Comparison of ENCODE assay signal across 8 mouse cellular contexts in genomic region chr11:100724919-100725512, GRCm38 (mm10). TPM values are rescaled to one million over a fixed set of nuclear protein-coding genes. Genes with fewer than 3 reads are reported as not detected.
DNase-seq lines count a peak whose midpoint lies in the region; ATAC-seq and TF ChIP-seq lines count a peak whose summit lies in the region.
"Had no signal": no experiment of that assay in that cellular context is flagged by ENCODE, and none has a peak within 500 bp of the region (broad histone marks: within the 10 kb centered on the region; RNA-seq: fewer than 3 reads in every experiment).

No protein-coding gene starts in this region.

- peak overlapping the region; percentile 16; the same call in 1 of the 2 replicates for H3K4me2 ChIP-seq in lung, embryonic 15.5 days

- no peaks in the 10 kb centered on the region for H3K9me3 ChIP-seq in G1E (replicated peaks)
- no peaks in the 10 kb centered on the region for H3K9me3 ChIP-seq in lung, embryonic 15.5 days

- peaks cover 81% of the 10 kb centered on the region for H3K36me3 ChIP-seq in G1E (replicated peaks)
- peaks cover 14% of the 10 kb centered on the region; the same call in 1 of the 2 replicates for H3K36me3 ChIP-seq in lung, embryonic 15.5 days

- no peak overlapping the region; the same call in 1 of the 2 replicates for H3K4me3 ChIP-seq in G1E (ENCODE audit: low read depth, low read length)
- peak overlapping the region; percentile 8; the same call in 1 of the 2 replicates for H3K4me3 ChIP-seq in bone marrow macrophage, adult 2 months (ENCODE audit: insufficient read depth, low read length)
- H3K4me3 ChIP-seq in lung, embryonic 15.5 days, result no peak overlapping the region

- peak overlapping the region; percentile 87 for H3K27ac ChIP-seq in bone marrow macrophage, adult 2 months (ENCODE audit: insufficient read depth, low read depth, low read length)
- H3K27ac ChIP-seq in lung, embryonic 15.5 days, result peak overlapping the region; percentile 59

- peaks cover 89% of the 10 kb centered on the region for H3K4me1 ChIP-seq in G1E (ENCODE audit: insufficient read depth, low read depth, low read length)
- peaks cover 66% of the 10 kb centered on the region for H3K4me1 ChIP-seq in bone marrow macrophage, adult 2 months (ENCODE audit: control insufficient read depth, insufficient read depth, low read length)
- H3K4me1 ChIP-seq in lung, embryonic 15.5 days, result peaks cover 40% of the 10 kb centered on the region

- intact Hi-C loops in heart, postnatal 14 days (cut with DNase I), result no loop called here

- no peaks in the 10 kb centered on the region for H3K27me3 ChIP-seq in G1E (ENCODE audit: insufficient read depth, low read length)
- no peaks in the 10 kb centered on the region for H3K27me3 ChIP-seq in lung, embryonic 15.5 days

- ATAC-seq in G1E (ENCODE audit: extremely low read depth, insufficient number of reproducible peaks, low FRiP score, poor library complexity, severe bottlenecking), result 0 out of 2 replicates have a peak, but pooled peaks have one; percentile 10
- peak; percentile 63 for ATAC-seq in lung, embryonic 15.5 days (ENCODE audit: borderline replicate concordance, extremely low read depth, low FRiP score, low TSS enrichment)

- no peak for TF ChIP-seq POLR2A in bone marrow macrophage, adult 2 months (IDR thresholded peaks at IDR 0.05; ENCODE audit: borderline replicate concordance, low read depth, low read length)

- 22% methylated on average over 5 of the region's 5 CpGs for WGBS in lung, embryonic 15.5 days

- DNase-seq in G1E (ENCODE audit: low spot score), result peak; percentile 51
- peak; percentile 38 to 47 for DNase-seq in heart, postnatal 14 days
- no peak for DNase-seq in adrenal gland, postnatal 4 days (ENCODE audit: low spot score in 2 of 2)
- DNase-seq in embryo, embryonic 10.5 days (ENCODE audit: low spot score), result no peak
- no peak for DNase-seq in layer of hippocampus, postnatal 10 days (ENCODE audit: low spot score in 2 of 2)

- no peak for TF ChIP-seq CTCF in G1E (IDR thresholded peaks at IDR 0.05; ENCODE audit: low read depth, low read length)
- no peak for TF ChIP-seq CTCF in bone marrow macrophage, adult 2 months (IDR thresholded peaks at IDR 0.05; ENCODE audit: low read depth, low read length)

- no peak overlapping the region for H3K9ac ChIP-seq in lung, embryonic 15.5 days

RNA-seq across cellular contexts. Expression of gene Hspb9, which starts 11.4 kb away (rescaled TPM):
- total RNA-seq in G1E (2014; fragmentation: Nextera tagmentation) (2.4 TPM in 1 of 2 replicates, not detected in the other), G1E (2017) (0.22 and 0.35 TPM in 2 replicates)
- polyA plus RNA-seq in G1E (2012), result 0.55 and 0.61 TPM in 2 replicates
- not detected in 2 replicates for polyA plus RNA-seq in bone marrow macrophage, adult 2 months (2012; ENCODE audit: insufficient read depth, insufficient read length, missing spikeins)
- not detected for total RNA-seq in heart, postnatal 14 days (2021)
- polyA plus RNA-seq in lung, embryonic 15.5 days (2015; fragmentation: Nextera tagmentation; extraction: Ambion mirVana), result 0.23 and 0.32 TPM in 2 replicates
- 1 to 10 TPM in 1 of 2 experiments, under 1 TPM in 1; 0.51 to 1.0 TPM for total RNA-seq in adrenal gland, postnatal 4 days (2021)
- not detected for total RNA-seq in layer of hippocampus, postnatal 10 days (2021)
- polyA plus RNA-seq: brain, embryonic 14.5 days had no signal

RNA-seq across cellular contexts. Expression of gene Kat2a, which starts 12.8 kb away (rescaled TPM):
- total RNA-seq in G1E (2014; fragmentation: Nextera tagmentation), result 46.8 and 47.0 TPM in 2 replicates
- 17.9 and 18.8 TPM in 2 replicates for total RNA-seq in G1E (2017)
- 93.4 and 94.2 TPM in 2 replicates for polyA plus RNA-seq in G1E (2012)
- polyA plus RNA-seq in bone marrow macrophage, adult 2 months (2012; ENCODE audit: insufficient read depth, insufficient read length, missing spikeins), result 18.8 and 18.9 TPM in 2 replicates
- total RNA-seq in heart, postnatal 14 days (2021), result 10 to 100 TPM; 12.9 to 13.7 TPM
- polyA plus RNA-seq in lung, embryonic 15.5 days (2015; fragmentation: Nextera tagmentation; extraction: Ambion mirVana), result 52.9 and 56.1 TPM in 2 replicates
- 10 to 100 TPM; 54.4 to 56.9 TPM for total RNA-seq in adrenal gland, postnatal 4 days (2021)
- total RNA-seq in layer of hippocampus, postnatal 10 days (2021), result 10 to 100 TPM; 61.6 to 66.2 TPM

RNA-seq across cellular contexts. Expression of gene Rab5c, which starts 13.0 kb away (rescaled TPM):
- 181 and 202 TPM in 2 replicates for total RNA-seq in G1E (2014; fragmentation: Nextera tagmentation)
- total RNA-seq in G1E (2017), result 153 and 173 TPM in 2 replicates
- 362 and 429 TPM in 2 replicates for polyA plus RNA-seq in G1E (2012)
- 269 and 300 TPM in 2 replicates for polyA plus RNA-seq in bone marrow macrophage, adult 2 months (2012; ENCODE audit: insufficient read depth, insufficient read length, missing spikeins)
- total RNA-seq in heart, postnatal 14 days (2021), result 10 to 100 TPM; 70.4 to 74.6 TPM
- 24.4 and 26.0 TPM in 2 replicates for polyA plus RNA-seq in lung, embryonic 15.5 days (2015; fragmentation: Nextera tagmentation; extraction: Ambion mirVana)
- 100 to 1,000 TPM; 171 to 182 TPM for total RNA-seq in adrenal gland, postnatal 4 days (2021)
- 100 to 1,000 TPM; 152 to 165 TPM for total RNA-seq in layer of hippocampus, postnatal 10 days (2021)

RNA-seq across cellular contexts. Expression of gene Dhx58, which starts 20.9 kb away (rescaled TPM):
- total RNA-seq in G1E (2014; fragmentation: Nextera tagmentation), result 1.4 and 2.0 TPM in 2 replicates
- 4.2 and 4.7 TPM in 2 replicates for total RNA-seq in G1E (2017)
- polyA plus RNA-seq in G1E (2012), result 2.6 TPM in 2 replicates
- 58.8 and 58.9 TPM in 2 replicates for polyA plus RNA-seq in bone marrow macrophage, adult 2 months (2012; ENCODE audit: insufficient read depth, insufficient read length, missing spikeins)
- under 1 TPM; 0.76 to 1.00 TPM for total RNA-seq in heart, postnatal 14 days (2021)
- 3.0 and 3.8 TPM in 2 replicates for polyA plus RNA-seq in lung, embryonic 15.5 days (2015; fragmentation: Nextera tagmentation; extraction: Ambion mirVana)
- total RNA-seq in adrenal gland, postnatal 4 days (2021), result 10 to 100 TPM; 12.6 to 14.2 TPM
- total RNA-seq in layer of hippocampus, postnatal 10 days (2021), result 1 to 10 TPM; 1.2 to 1.9 TPM

RNA-seq across cellular contexts. Expression of gene Zfp385c, which starts 32.8 kb away (rescaled TPM):
- not detected in 2 replicates for total RNA-seq in G1E (2014; fragmentation: Nextera tagmentation)
- total RNA-seq in G1E (2017), result 0.11 and 0.23 TPM in 2 replicates
- polyA plus RNA-seq in G1E (2012), result not detected in 2 replicates
- polyA plus RNA-seq in bone marrow macrophage, adult 2 months (2012; ENCODE audit: insufficient read depth, insufficient read length, missing spikeins), result not detected in 2 replicates
- under 1 TPM; 0.10 to 0.29 TPM for total RNA-seq in heart, postnatal 14 days (2021)
- 0.06 and 0.13 TPM in 2 replicates for polyA plus RNA-seq in lung, embryonic 15.5 days (2015; fragmentation: Nextera tagmentation; extraction: Ambion mirVana)
- under 1 TPM; 0.59 to 0.64 TPM for total RNA-seq in adrenal gland, postnatal 4 days (2021)
- under 1 TPM; 0.54 to 0.57 TPM for total RNA-seq in layer of hippocampus, postnatal 10 days (2021)

Comparison
In these comparisons a context has a peak if more than half of its experiments do, and no peak if none do; other contexts are left out.
1. DNase-seq: peak in G1E (single experiment) and heart, postnatal 14 days (2 of 2); none in adrenal gland, postnatal 4 days (0 of 2), embryo, embryonic 10.5 days (single experiment) and layer of hippocampus, postnatal 10 days (0 of 2).